Mouse (Mus musculus) spleen, embryonic (tissue): ENCODE measurements at regions not wholly inside any gene's neighbourhood (a gene's known extent, or its start where the extent isn't known, plus 50 kb on each side); places are given as distances from the start of the nearest gene placed in this dataset.

Experiments used
- CTCF ChIA-PET: fragments of 350-600 bp; sonication (Branson Sonifier 250); formaldehyde crosslinking; loops from one replicate; lab custom pipeline; 2022; lab: Charles Lee

DNA sequence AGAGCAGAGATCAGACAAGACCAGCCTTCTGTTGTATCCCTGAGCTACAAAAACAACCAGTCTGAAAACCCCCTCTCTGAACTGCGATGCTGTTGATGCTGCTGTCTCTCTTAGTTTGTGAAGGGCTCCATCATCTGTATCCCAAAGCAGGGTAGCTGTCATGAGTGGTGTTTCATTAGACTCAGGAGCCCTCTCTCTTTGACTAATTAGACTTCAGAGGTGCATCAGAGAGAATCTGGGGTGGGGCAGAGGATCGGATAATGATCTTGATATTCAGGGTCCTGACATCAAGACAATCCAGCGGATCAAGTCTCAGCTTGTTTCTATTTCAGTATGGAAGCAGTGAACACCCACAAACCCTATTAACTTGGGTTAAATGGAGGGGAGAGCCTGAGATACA lies 70.6 kb upstream of the Slc24a4 start:
- CTCF ChIA-PET = no interaction called here

DNA sequence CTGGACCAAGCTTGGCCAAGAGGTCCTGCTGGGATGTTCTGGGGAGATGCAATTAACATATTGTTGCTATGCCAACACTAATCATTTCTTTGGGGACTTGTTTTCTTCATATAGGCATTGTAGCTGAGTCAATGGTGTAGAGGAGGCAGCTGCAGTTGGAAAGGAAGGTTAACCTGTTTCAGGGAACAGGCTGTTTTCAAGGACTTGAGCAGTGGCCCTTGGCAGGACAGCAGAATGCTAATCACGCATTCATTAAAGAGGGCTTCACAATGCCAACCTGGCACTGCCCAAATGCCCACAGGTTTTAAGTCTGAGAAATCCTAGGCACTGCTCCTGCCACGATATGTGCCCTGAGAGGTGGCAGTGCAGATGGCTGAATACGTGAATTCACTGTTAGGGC lies 70.1 kb upstream of the Slc24a4 start:
- CTCF ChIA-PET = no interaction called here

DNA sequence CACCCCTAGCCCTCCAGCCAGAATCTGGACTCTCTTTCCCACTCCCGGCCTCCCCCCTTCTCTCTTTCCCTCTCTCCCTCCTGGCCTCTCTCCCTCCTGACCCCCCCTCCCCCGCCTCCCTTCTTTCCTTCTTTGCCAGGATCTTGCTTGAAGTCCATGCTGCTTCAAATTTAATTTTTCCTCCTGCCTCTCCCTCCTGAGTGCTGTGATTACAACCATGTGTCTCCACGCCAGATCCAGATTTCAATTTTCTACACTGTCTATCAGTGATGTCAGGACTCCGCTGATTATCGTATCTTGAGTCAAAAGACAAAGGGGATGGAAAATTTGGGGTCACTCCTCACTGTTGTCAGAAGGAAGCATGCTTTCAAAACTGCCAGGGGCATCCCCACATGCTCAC lies 67.4 kb upstream of the Slc24a4 start:
- CTCF ChIA-PET = interaction anchor here (0.7 kb wide), 1 partner anchor 24 kb away, joined by 4 read pairs; no protein-coding TSS in a partner anchor

DNA sequence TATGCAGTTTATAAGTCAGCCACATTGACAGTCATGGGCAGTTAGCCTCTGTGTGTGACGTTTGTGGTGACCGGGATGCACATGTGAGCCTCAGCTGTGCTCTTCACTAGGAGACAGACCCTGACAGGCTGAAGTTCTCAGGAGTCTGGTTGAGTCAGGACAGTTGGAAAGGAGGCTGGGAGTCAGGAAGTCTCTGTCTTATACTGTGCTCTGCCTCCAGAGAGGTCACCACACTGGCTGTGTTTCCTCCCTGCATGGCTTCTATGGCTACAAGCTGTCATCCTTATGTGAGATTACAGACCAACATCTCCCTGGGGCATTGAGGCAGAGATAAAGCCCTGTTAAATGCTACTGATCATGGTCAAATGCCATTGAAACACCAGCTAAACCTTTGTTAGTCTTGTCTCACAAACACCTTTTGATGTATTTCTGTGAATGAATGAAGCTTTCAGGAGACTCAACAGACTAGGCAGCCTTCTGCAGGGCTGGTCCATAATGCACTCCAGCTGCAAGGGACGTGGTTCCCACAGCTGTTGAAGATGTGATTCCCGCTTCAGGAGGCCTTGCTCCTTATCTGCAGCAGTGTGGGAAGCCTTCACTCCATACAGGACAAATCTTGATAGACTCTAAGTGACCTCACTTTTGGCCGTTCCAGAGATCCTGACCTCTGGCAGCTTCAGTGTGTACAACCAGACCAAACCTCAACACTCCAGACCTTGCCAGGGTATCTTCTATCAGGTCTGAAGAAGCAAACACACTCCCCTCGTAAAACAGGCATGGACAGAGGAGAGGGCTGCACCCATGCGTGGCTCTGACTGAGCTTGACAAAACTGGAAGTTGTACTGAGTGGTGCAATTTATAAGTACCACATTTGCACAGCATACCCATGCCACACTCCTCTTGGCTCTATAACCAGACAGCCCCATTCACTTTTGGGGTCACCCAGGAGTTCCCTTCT lies 66.6 kb upstream of the Slc24a4 start:
- CTCF ChIA-PET = interaction anchor here (0.6 kb wide), 1 partner anchor 105 kb away, joined by 3 read pairs; no protein-coding TSS in a partner anchor

DNA sequence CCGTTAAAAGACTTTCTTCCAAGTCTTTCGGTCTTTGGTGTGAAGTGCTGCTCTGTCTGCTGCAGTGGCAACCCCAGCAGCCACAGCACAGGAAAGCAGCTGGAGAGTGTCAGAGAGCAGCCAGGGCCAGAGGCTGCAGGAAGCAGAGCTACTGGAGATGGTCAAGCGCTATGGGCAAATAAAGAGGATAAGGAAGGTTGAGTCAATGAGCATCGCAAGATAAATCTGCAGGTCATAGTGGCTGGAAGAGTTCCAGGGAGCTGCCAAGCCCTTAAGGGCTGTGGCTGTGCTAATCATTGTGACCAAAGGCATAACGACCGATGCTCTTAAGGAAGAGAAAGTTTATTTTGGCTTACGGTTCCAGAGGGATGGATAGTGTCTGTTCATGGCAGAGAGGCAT lies 65.9 kb upstream of the Slc24a4 start:
- CTCF ChIA-PET = interaction anchor here (0.5 kb wide), 1 partner anchor 21 kb away, joined by 13 read pairs; no protein-coding TSS in a partner anchor

DNA sequence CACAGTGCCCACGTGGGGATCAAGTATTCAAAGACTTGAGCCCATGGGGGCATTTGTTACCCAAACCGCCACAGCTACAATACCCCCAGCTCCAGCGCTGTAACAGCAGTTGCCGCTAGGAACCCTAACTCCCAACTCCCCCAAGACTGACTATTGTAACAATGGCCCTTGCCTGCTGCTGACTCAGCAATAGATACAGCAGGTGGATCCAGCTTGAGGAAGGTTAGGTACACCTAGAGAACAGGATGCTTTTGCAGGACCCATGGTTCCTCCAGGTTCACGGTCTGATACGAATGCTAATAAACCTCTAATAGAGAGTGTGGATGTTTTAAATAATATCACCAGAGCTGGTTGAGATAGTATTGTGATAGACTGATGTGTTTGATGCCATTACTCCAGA lies 65.3 kb upstream of the Slc24a4 start:
- CTCF ChIA-PET = interaction anchor here (0.5 kb wide), 1 partner anchor 22 kb away, joined by 13 read pairs; no protein-coding TSS in a partner anchor

DNA sequence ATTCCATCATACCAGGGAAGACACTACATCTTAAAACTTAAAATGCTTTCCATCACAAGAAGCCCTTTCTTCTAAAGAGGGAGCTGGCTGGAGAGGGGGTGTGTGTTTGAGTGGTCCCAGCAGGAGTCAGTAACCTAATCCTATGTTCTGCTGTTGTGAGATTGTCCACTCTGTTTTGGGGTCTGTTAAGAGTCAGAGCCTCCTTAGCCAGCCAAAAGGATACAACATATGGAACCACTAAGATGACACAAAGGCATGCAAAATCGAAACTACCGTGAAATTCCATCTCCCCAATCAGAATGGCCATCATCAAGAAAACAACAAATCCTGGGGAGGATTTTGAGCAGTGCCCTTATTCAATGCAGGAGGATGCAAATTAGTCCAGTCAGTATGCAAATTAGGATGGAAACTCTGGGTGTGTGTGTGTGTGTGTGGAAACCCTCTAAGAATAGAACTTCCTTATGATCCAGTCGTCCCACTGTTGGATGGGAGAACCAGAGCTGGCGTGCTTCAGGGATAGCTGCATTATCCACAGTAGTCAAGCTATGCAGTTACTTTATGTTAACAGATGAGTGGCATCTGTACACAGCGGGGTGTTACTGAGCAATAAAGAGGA lies 63.7 kb upstream of the Slc24a4 start:
- CTCF ChIA-PET = no interaction called here

DNA sequence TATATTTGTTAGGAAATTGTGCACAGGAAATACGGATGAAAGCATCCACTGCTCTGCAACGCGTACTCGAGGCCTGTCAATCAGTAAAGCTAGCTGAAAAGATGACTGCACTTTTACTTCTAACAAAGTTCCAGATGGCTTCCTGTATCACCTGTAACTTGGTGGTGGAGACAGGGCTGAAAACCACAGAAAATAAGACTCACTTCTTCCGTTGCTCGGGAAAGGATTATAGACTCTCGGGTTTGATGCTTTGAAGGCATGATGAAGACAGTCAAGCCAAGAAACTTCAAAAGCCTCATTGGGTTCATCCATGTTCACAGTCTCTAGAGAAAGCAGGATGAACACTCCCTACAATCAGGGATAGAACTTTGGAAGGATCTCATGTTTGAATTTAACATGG lies 60.8 kb upstream of the Slc24a4 start:
- CTCF ChIA-PET = no interaction called here

DNA sequence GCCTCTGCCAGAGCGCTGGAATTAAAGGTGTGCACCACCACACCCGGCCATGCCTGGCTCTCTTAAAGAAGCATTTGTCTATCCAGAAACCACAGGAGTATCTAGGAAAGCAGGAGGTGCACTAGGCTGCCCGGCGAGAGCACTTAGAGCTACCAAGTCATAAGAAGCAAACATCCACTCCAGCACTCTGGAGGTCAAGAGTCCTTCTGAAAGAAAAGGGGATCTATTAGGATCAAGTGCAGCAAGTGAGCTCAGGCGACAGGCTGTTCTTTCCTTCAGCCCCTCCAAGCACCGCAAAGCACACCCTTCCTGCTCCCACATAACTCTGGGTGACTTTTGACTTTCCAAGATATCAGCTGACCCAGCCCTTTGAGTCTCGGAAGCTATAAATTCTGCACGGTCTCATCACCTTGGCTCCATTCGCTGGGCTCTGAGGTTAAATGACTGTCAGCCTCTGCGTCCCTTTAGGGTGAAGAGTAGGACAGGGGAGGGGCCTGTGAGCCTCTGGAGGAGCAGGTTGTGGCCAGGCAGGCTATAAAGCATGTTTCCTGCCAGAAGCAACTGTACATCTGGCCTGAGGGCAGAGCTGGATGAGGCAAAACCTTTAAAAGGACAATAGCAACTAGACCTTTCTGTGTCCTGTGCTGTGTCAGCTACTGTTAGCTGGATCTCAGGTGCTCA lies 58.9 kb upstream of the Slc24a4 start:
- CTCF ChIA-PET = no interaction called here

DNA sequence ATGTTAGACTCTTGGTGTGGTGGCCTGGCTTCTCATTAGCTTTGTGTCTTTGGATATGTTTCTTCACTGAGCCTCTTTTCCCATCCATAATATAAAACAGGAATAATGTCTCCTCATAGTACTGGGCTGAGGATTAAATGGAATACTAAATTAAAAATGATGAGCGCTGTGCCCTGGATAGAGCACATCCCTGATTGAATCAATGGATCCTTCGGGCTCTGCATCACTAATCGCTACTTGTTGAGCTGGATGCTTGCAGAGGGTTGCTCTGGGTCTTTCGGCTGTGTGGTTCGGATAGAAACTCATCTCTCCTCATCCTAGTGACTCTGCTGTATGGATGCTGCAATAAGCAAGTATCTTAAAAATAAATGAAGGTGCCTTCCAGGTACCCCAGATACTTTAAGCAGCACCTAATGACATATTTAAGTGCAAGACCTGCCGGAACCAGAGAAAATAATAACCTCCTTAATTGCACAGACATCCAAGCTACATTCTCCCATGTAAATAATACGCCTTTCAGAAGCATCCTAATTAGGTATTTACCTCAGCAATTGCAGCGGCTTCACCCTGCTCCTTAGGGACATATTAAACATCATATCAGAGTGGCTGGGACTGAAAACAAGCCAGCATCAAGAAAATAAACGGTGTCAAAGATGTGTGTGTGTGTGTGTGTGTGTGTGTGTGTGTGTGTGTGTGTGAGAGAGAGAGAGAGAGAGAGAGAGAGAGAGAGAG lies 56.5 kb upstream of the Slc24a4 start:
- CTCF ChIA-PET = no interaction called here

DNA sequence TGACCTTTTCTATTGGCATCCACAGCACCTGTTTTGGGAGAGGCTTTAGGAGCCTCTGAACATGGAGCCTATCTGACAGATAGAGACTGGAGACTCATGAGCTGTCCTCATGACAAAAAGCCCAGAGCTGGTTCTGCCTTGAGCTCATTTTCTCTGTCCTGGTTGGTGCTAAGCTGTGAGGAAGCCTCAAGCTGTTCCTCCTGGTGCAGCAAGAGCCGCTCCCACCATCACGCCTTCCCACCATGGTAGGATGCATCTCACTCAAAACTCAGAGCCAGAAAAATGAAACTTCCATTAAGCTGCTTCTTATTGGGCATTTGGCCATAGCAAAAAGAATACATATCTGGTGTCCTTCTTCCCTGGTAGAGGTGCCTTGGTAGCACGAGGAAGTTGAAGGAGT lies 55.0 kb upstream of the Slc24a4 start:
- CTCF ChIA-PET = interaction anchor here (0.8 kb wide), 1 partner anchor 209 kb away, joined by 3 read pairs; no protein-coding TSS in a partner anchor

DNA sequence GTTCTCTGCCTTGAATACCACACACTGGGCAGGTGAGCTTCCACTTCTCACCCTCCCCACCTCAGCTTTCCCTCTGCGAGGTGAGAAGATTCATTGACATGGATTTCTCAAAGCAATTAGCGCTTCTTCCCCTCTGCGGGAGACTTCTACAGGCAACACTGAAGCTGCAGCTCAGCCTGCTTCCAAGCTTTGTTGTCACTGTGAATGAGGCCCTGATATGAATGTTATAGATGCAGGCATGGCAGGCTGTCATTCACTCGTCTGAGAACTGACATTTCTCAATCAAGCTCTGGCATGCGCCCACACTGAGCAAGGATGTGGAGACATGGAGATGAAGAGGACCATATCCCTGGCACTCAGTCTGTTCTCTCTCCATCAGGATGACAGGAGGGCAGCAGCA lies 52.2 kb upstream of the Slc24a4 start:
- CTCF ChIA-PET = no interaction called here
